Mouse (Mus musculus) c-Kit-negative CD71-positive TER-119-positive erythroid progenitor cells, embryonic 14.5 days (primary cell): ENCODE data around the gene Olfr1361.

Experiments
- DNase-seq: peaks from one replicate; pipeline ENCODE4 v3.0.0-alpha.2; 2013; ENCODE audit warnings: low read depth, low spot score

The Olfr1361 gene

GRCm38 (mm10) chr13:21663286-21663685 lies at the start of gene Olfr1361:
Olfr1361 (minus strand) TSS chr13:21663386.
- no peak for DNase-seq

GRCm38 (mm10) chr13:21711698-21712097 lies 48.5 kb upstream of the Olfr1361 start:
- no peak for DNase-seq

GRCm38 (mm10) chr13:21710821-21711525 lies 47.8 kb upstream of the Olfr1361 start:
- DNase-seq = peak; percentile 69

GRCm38 (mm10) chr13:21710031-21710711 lies 47.0 kb upstream of the Olfr1361 start:
- DNase-seq = peak; percentile 84

GRCm38 (mm10) chr13:21706669-21707068 lies 43.5 kb upstream of the Olfr1361 start:
- no peak for DNase-seq

GRCm38 (mm10) chr13:21697811-21698210 lies 34.6 kb upstream of the Olfr1361 start, which contains the start of gene Olfr1359:
Olfr1359 (plus strand) TSS chr13:21698111.
- no peak for DNase-seq

GRCm38 (mm10) chr13:21677305-21677704 lies 14.1 kb upstream of the Olfr1361 start, which contains the start of gene Olfr1360:
Olfr1360 (minus strand) TSS chr13:21677405.
- no peak for DNase-seq

GRCm38 (mm10) chr13:21642418-21642817 lies 20.8 kb downstream of the Olfr1361 start, which contains the start of gene Olfr11:
Olfr11 (minus strand) TSS chr13:21642518.
- no peak for DNase-seq

- DNase-seq = no peak
Observed at GRCm38 (mm10) chr13:21613922-21614321, 49.3 kb downstream of the Olfr1361 start, which contains the start of gene Olfr1362. Olfr1362 (minus strand) TSS chr13:21614022.
